Mouse (Mus musculus): ENCODE results near the gene Acot5.

GRCm38 (mm10) chr12:84071696-84072095 is 2.6 kb downstream of the Acot5 start:
- no peak for TF ChIP-seq CTCF (IDR thresholded peaks at IDR 0.05; ENCODE audit: low read depth)
- no peak for TF ChIP-seq EP300 (IDR thresholded peaks at IDR 0.05; ENCODE audit: low read depth)
